Mouse (Mus musculus) spleen, adult 2 months (tissue): ENCODE results near the gene Slit3. TPM values are rescaled to one million over a fixed set of nuclear protein-coding genes. Genes with fewer than 3 reads are reported as not detected.

Source experiments
- DNase-seq, 2 experiments: peaks; one replicate each; pipeline versions ENCODE4 v3.0.0 to v3.0.0-alpha.2; 2012 to 2021; ENCODE audit warnings: low spot score in 2 of 2, low read depth in 1 of 2
- H3K27ac ChIP-seq: fragments of 200-500 bp; 2 replicates; pipeline ENCODE4 v1.5.1; 2012; ENCODE audit warnings: low read length, inconsistent platforms; ENCODE audit not compliant: insufficient read depth
- H3K27me3 ChIP-seq: fragments of 200-500 bp; 2 replicates; pipeline ENCODE4 v1.6.1; 2012; ENCODE audit warnings: mild to moderate bottlenecking, moderate library complexity, low read length, inconsistent platforms; ENCODE audit not compliant: control insufficient read depth, insufficient read depth
- H3K36me3 ChIP-seq: fragments of 200-500 bp; 2 replicates; pipeline ENCODE4 v1.6.1; 2012; ENCODE audit warnings: mild to moderate bottlenecking, low read length, inconsistent platforms; ENCODE audit not compliant: control insufficient read depth, insufficient read depth
- H3K4me1 ChIP-seq: fragments of 200-500 bp; 2 replicates; pipeline ENCODE4 v1.6.1; 2011; ENCODE audit warnings: inconsistent platforms; ENCODE audit not compliant: control insufficient read depth, insufficient read depth, insufficient read length
- H3K4me3 ChIP-seq: fragments of 200-500 bp; 2 replicates; pipeline ENCODE4 v1.5.1; 2011; ENCODE audit warnings: mild to moderate bottlenecking, inconsistent platforms; ENCODE audit not compliant: insufficient read depth, insufficient read length; ENCODE audit errors: extremely low read depth
- CTCF ChIP-seq: fragments of 200-500 bp; IDR thresholded peaks from 2 replicates; pipeline ENCODE4 v1.5.1; 2011; ENCODE audit warnings: mild to moderate bottlenecking, inconsistent platforms; ENCODE audit not compliant: insufficient read depth, insufficient read length, insufficient replicate concordance; ENCODE audit errors: extremely low read depth
- POLR2A ChIP-seq: fragments of 200-500 bp; IDR thresholded peaks from 2 replicates; pipeline ENCODE4 v1.6.1; 2011; ENCODE audit warnings: low read depth, low read length, inconsistent platforms
- WGBS: fragments of 180-500 bp; shearing (Covaris S2); methylation state at CpG from one replicate; pipeline ENCODE4 v1.1.7; 2018; 5-methylcytosine and 5-hydroxymethylcytosine counted together
- polyA plus RNA-seq: library from polyadenylated mRNA; depleted of rRNA; stranded (reverse); fragments of >200 nt; gene quantifications from 2 replicates; pipeline ENCODE4 v1.2.3, GENCODE M21; 2012

Slit3 gene
- polyA plus RNA-seq, 1 experiment: 6.6 TPM

GRCm38 (mm10) chr11:35537128-35538088, 416.4 kb downstream of the Slit3 start:
- TF ChIP-seq CTCF (no peak), POLR2A (no peak)
- WGBS: 47% methylated on average over 18 of the region's 18 CpGs
- H3K27me3 ChIP-seq: no peaks in the 10 kb centered on the region
- H3K4me3 ChIP-seq: no peak overlapping the region
- no peak overlapping the region for H3K27ac ChIP-seq
- DNase-seq: no peak
- H3K36me3 ChIP-seq: no peaks in the 10 kb centered on the region
- H3K4me1 ChIP-seq: no peaks in the 10 kb centered on the region

- no peak overlapping the region for H3K4me3 ChIP-seq
- no peaks in the 10 kb centered on the region for H3K36me3 ChIP-seq
- H3K27ac ChIP-seq: no peak overlapping the region
- peaks cover 2% of the 10 kb centered on the region; the same call in 1 of the 2 replicates for H3K27me3 ChIP-seq
- WGBS: 87% methylated on average over 10 of the region's 10 CpGs
- no peak for DNase-seq
- H3K4me1 ChIP-seq: no peaks in the 10 kb centered on the region
- TF ChIP-seq POLR2A: no peak
- TF ChIP-seq CTCF: no peak
Observed at GRCm38 (mm10) chr11:35542731-35543130, 421.7 kb downstream of the Slit3 start.

DNA sequence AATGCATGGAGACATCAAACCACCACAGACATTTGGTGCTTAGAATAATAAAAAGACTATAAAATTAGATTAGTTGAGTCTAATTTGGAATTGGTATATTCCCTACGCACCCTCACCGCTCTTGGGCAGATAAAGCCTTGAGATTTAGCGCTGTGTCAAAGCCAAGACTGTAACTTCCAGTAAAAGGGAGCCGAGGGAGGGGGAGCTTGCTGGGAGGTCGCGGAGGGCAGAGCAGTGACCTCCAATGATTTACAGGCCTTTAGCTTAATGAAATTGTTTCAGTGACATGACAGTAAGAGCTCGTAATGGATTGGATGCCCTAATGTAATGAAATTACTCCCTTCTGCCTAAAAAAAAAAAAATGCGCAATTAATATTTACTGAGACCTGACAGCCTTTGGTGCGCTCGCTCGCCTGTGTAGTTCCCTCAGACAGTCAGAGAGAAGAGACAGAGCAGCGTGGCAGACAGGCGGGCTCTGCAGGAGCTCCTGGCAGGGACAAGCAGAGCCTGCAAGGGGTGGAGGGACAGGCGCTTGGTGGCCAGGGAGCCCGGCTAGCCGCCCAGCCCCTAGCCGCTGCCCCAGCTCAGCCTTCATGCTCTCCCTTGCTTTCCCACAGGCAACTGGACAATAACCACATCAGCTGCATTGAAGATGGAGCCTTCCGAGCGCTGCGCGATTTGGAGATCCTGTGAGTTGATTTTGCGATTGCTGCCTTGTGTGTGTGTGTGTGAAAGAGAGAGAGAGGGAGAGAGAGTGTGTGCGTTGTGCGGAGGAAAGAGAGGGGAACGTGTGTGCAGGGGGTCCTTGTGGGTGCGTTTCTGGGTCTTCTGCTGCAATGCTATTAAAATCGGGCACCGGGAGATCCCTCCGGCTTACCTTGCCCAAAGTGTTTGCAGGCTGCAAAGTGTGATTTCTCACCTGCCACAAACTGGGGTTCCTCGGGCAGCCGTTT, 423.4 kb downstream of the Slit3 start:
- DNase-seq: no peak
- no peak for TF ChIP-seq CTCF
- TF ChIP-seq POLR2A: no peak
- Histone ChIP-seq H3K27ac (no peak overlapping the region), H3K4me3 (no peak overlapping the region), H3K4me1 (no peaks in the 10 kb centered on the region), H3K36me3 (no peaks in the 10 kb centered on the region), H3K27me3 (peaks cover 2% of the 10 kb centered on the region; the same call in 1 of the 2 replicates)
- 72% methylated on average over 31 of the region's 31 CpGs for WGBS

DNA sequence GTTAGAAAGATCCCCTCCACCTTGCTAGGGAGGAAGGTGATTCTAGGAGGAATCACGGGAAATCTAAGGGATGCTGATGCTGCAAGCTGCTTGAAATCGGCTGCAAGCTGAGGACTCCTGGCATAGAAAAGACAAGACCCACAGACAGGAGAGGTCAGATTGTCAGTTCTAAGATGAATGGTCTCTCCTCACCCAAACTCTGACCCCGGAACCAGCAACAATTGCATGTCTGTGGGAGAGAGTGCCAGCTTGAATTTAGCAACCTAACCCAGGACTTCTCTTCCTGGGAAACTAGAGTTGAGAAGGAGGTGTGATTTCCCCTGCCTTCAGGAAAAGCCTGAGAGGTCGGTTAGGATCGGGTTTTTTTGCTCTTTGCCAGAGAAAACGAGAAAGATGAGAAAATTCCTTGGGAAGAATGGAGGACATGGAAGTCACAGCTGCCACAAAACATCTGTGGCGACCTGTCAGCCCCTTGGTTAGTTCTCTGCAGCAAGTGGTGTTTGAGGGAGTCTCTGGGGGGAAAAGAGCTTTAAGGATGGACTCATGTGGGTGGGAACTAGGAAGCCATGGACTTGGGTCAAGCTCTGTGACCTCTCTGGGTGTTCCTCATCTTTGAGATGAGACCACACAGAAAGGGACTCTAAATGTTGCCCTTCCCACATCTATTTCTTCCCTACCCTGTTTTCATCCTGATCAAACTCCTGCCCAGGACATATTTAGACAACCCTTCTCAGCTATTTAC, 425.2 kb downstream of the Slit3 start:
- Histone ChIP-seq H3K27ac (no peak overlapping the region), H3K4me3 (no peak overlapping the region), H3K4me1 (no peaks in the 10 kb centered on the region), H3K27me3 (peaks cover 2% of the 10 kb centered on the region; the same call in 1 of the 2 replicates), H3K36me3 (no peaks in the 10 kb centered on the region)
- no peak for DNase-seq
- no peak for TF ChIP-seq CTCF
- TF ChIP-seq POLR2A: no peak
- 57% methylated on average over 7 of the region's 7 CpGs for WGBS

- no peak overlapping the region for H3K4me3 ChIP-seq
- no peaks in the 10 kb centered on the region for H3K36me3 ChIP-seq
- H3K4me1 ChIP-seq: no peaks in the 10 kb centered on the region
- H3K27ac ChIP-seq: no peak overlapping the region
- WGBS: 90% methylated on average over 9 of the region's 9 CpGs
- DNase-seq: no peak
- TF ChIP-seq POLR2A (no peak), CTCF (no peak)
- peaks cover 2% of the 10 kb centered on the region; the same call in 1 of the 2 replicates for H3K27me3 ChIP-seq
Observed at GRCm38 (mm10) chr11:35550036-35550435, 429.0 kb downstream of the Slit3 start.

DNA sequence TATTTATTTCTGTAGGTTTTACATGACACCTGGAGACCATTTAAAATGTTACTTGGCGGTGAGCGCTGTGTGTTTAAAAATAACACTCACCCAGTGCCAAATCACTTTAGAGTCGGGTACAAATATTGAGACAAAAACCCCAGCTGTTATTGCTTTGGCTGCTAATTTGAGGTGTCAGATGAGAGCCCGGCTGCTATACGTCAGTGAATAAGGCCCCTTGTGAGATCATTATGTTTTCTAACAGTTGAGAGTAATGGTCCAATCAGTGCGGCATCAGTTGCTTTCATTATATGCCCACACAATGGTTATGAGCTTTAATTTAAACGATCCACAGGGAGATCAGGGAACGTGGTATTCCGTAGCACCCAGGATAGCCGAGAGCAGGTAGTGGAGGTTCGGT, 435.2 kb downstream of the Slit3 start:
- H3K27ac ChIP-seq: no peak overlapping the region
- no peaks in the 10 kb centered on the region for H3K36me3 ChIP-seq
- 89% methylated on average over 11 of the region's 11 CpGs for WGBS
- H3K4me3 ChIP-seq: no peak overlapping the region
- no peaks in the 10 kb centered on the region for H3K4me1 ChIP-seq
- TF ChIP-seq POLR2A (no peak), CTCF (no peak)
- H3K27me3 ChIP-seq: no peaks in the 10 kb centered on the region
- no peak for DNase-seq
